Mouse (Mus musculus): Measurements from ENCODE around the gene Gm21738. TPM values are rescaled to one million over a fixed set of nuclear protein-coding genes. Genes with fewer than 3 reads are reported as not detected.
"Not testable (repeated sequence)": the region's sequence is repeated elsewhere in the genome, so short reads cannot be mapped to it uniquely, and the experiment has no call there.

Gene Gm21738
- polyA plus RNA-seq (2014; fragmentation: Nextera tagmentation; extraction: Ambion mirVana) = 0.60 TPM in 1 of 2 replicates, not detected in the other

- DNase-seq (ENCODE audit: low spot score); H3K9me3 ChIP-seq (ENCODE audit: control insufficient read depth, low read length); H3K27ac ChIP-seq (ENCODE audit: low read depth, low read length); H3K27me3 ChIP-seq (ENCODE audit: control insufficient read depth, insufficient read depth, low read length); H3K9ac ChIP-seq (ENCODE audit: low read length); H3K4me1 ChIP-seq (replicated peaks; ENCODE audit: control insufficient read depth, insufficient read depth, low read length); H3K4me3 ChIP-seq (ENCODE audit: low read depth, low read length); H3K36me3 ChIP-seq (ENCODE audit: control insufficient read depth, insufficient read depth, low read length); ATAC-seq (replicated peaks; ENCODE audit: low FRiP score); H3K4me2 ChIP-seq (ENCODE audit: low read depth, low read length, severe bottlenecking): not testable (repeated sequence)
- WGBS = 77% methylated on average over 7 of the region's 7 CpGs
These were observed at the start of gene Gm21738 for GRCm38 (mm10) chr14:19418830-19419229. Gene Gm21738 (minus strand): TSS chr14:19418930.

- 82% methylated on average over 7 of the region's 7 CpGs for WGBS
- not testable (repeated sequence) for H3K9me3 ChIP-seq (ENCODE audit: control insufficient read depth, low read length); H3K4me2 ChIP-seq (ENCODE audit: low read depth, low read length, severe bottlenecking); DNase-seq (ENCODE audit: low spot score); ATAC-seq (replicated peaks; ENCODE audit: low FRiP score); H3K4me1 ChIP-seq (replicated peaks; ENCODE audit: control insufficient read depth, insufficient read depth, low read length); H3K4me3 ChIP-seq (ENCODE audit: low read depth, low read length); H3K27me3 ChIP-seq (ENCODE audit: control insufficient read depth, insufficient read depth, low read length); H3K27ac ChIP-seq (ENCODE audit: low read depth, low read length); H3K9ac ChIP-seq (ENCODE audit: low read length); H3K36me3 ChIP-seq (ENCODE audit: control insufficient read depth, insufficient read depth, low read length)
These were observed 35.0 kb downstream of the Gm21738 start for GRCm38 (mm10) chr14:19383741-19384140.

Other genes starting within 250 kb of the Gm21738 start
- gene Gm2244, start 131.0 kb upstream of the Gm21738 start, polyA plus RNA-seq (2014; fragmentation: Nextera tagmentation; extraction: Ambion mirVana) = not detected in 2 replicates
- gene Gm2237, start 166.2 kb upstream of the Gm21738 start, polyA plus RNA-seq (2014; fragmentation: Nextera tagmentation; extraction: Ambion mirVana) = 4.0 and 4.1 TPM in 2 replicates
- not detected in 2 replicates for gene Gm5458, start 183.7 kb upstream of the Gm21738 start, polyA plus RNA-seq (2014; fragmentation: Nextera tagmentation; extraction: Ambion mirVana)